Mouse (Mus musculus): ENCODE data around the gene Olfr1199.

The Olfr1199 gene

GRCm38 (mm10) chr2:88760369-88760768, at the start of gene Olfr1199:
Gene Olfr1199 (minus strand): TSS chr2:88760469.
- in situ Hi-C loops (cut with MboI; ENCODE audit: low pct_unique_long_range_greater_than_20kb in 1 of 2, low sequenced_read_pairs in 2 of 2, unreplicated experiment in 1 of 2), result no loop called here

GRCm38 (mm10) chr2:88792736-88793135, 32.5 kb upstream of the Olfr1199 start, which contains the start of gene Olfr1201:
Gene Olfr1201 (plus strand): TSS chr2:88793036.
- in situ Hi-C loops (cut with MboI; ENCODE audit: low pct_unique_long_range_greater_than_20kb in 1 of 2, low sequenced_read_pairs in 2 of 2, unreplicated experiment in 1 of 2), result no loop called here

GRCm38 (mm10) chr2:88770388-88770787, 10.1 kb upstream of the Olfr1199 start, which contains the start of gene Olfr1200:
Gene Olfr1200 (minus strand): TSS chr2:88770488.
- in situ Hi-C loops (cut with MboI; ENCODE audit: low pct_unique_long_range_greater_than_20kb in 1 of 2, low sequenced_read_pairs in 2 of 2, unreplicated experiment in 1 of 2), result no loop called here

- in situ Hi-C loops (cut with MboI; ENCODE audit: low pct_unique_long_range_greater_than_20kb in 1 of 2, low sequenced_read_pairs in 2 of 2, unreplicated experiment in 1 of 2), result no loop called here
These were observed 9.0 kb downstream of the Olfr1199 start, which contains the start of gene Olfr1198 for GRCm38 (mm10) chr2:88751270-88751669. Gene Olfr1198 (minus strand): TSS chr2:88751370.

- in situ Hi-C loops (cut with MboI; ENCODE audit: low pct_unique_long_range_greater_than_20kb in 1 of 2, low sequenced_read_pairs in 2 of 2, unreplicated experiment in 1 of 2), result no loop called here
These were observed 16.9 kb downstream of the Olfr1199 start for GRCm38 (mm10) chr2:88743379-88743778.

- in situ Hi-C loops (cut with MboI; ENCODE audit: low pct_unique_long_range_greater_than_20kb in 1 of 2, low sequenced_read_pairs in 2 of 2, unreplicated experiment in 1 of 2), result no loop called here
These were observed 28.0 kb downstream of the Olfr1199 start, which contains the start of gene Olfr1197 for GRCm38 (mm10) chr2:88732266-88732665. Gene Olfr1197 (minus strand): TSS chr2:88732366.

- in situ Hi-C loops (cut with MboI; ENCODE audit: low pct_unique_long_range_greater_than_20kb in 1 of 2, low sequenced_read_pairs in 2 of 2, unreplicated experiment in 1 of 2), result no loop called here
These were observed 55.8 kb downstream of the Olfr1199 start, which contains the start of gene Olfr1196 for GRCm38 (mm10) chr2:88704497-88704896. Gene Olfr1196 (minus strand): TSS chr2:88704597.
